14 mouse cellular contexts compared by ENCODE assay signal in genomic region chr11:79059850-79060249, GRCm38 (mm10).
DNase-seq lines count a peak whose midpoint lies in the region; ATAC-seq and TF ChIP-seq lines count a peak whose summit lies in the region.
"Had no signal": no experiment of that assay in that cellular context is flagged by ENCODE, and none has a peak within 500 bp of the region (broad histone marks: within the 10 kb centered on the region; RNA-seq: fewer than 3 reads in every experiment).

No protein-coding gene starts in this region.

- TF ChIP-seq CTCF in heart, adult 2 months (IDR thresholded peaks at IDR 0.05): no peak
- TF ChIP-seq CTCF in layer of hippocampus, adult 2 months (conservative IDR thresholded peaks at IDR 0.05): no peak
- no peak for TF ChIP-seq CTCF in MEL (IDR thresholded peaks at IDR 0.05 in 2 of 3, conservative IDR thresholded peaks at IDR 0.05 in 1 of 3; ENCODE audit: control insufficient read depth in 1 of 3, insufficient read depth in 1 of 3, low read depth in 2 of 3, low read length in 3 of 3, poor library complexity in 1 of 3, severe bottlenecking in 1 of 3)

- H3K79me2 ChIP-seq in heart, adult 2 months (replicated peaks; ENCODE audit: control insufficient read depth, insufficient read depth, low read length): no peaks in the 10 kb centered on the region
- no peaks in the 10 kb centered on the region for H3K79me2 ChIP-seq in MEL (ENCODE audit: control insufficient read depth, insufficient read depth, low read length, poor library complexity)
- H3K79me2 ChIP-seq in myocyte (ENCODE audit: control insufficient read depth, insufficient read depth): no peaks in the 10 kb centered on the region

- H3K4me3 ChIP-seq in heart, adult 2 months: no peak overlapping the region
- H3K4me3 ChIP-seq in layer of hippocampus, adult 2 months: no peak overlapping the region
- H3K4me3 ChIP-seq in MEL (ENCODE audit: control insufficient read depth in 1 of 2, insufficient read depth in 1 of 2, low read depth in 2 of 2, low read length in 2 of 2) (no peak overlapping the region), myocyte (peak overlapping the region; percentile 3)
- no peak overlapping the region for H3K4me3 ChIP-seq in midbrain, embryonic 15.5 days
- H3K4me3 ChIP-seq: hindbrain, embryonic 15.5 days; limb, embryonic 10.5 days had no signal

- no peak for ATAC-seq in midbrain, embryonic 15.5 days (replicated peaks)

- TF ChIP-seq RAD21 in MEL (IDR thresholded peaks at IDR 0.05; ENCODE audit: low read depth, low read length): no peak

- TF ChIP-seq POLR2A in heart, adult 2 months (IDR thresholded peaks at IDR 0.05; ENCODE audit: insufficient read depth, low read depth, low read length): no peak
- TF ChIP-seq POLR2A in MEL (IDR thresholded peaks at IDR 0.05; ENCODE audit: control insufficient read depth in 1 of 2, insufficient read depth in 1 of 2, low read depth in 1 of 2, low read length in 2 of 2, poor library complexity in 1 of 2) (no peak), myocyte (IDR thresholded peaks at IDR 0.05; ENCODE audit: insufficient read length, low read depth) (no peak)

- H3K4me2 ChIP-seq in myocyte (ENCODE audit: low read depth): peak overlapping the region; percentile 73
- H3K4me2 ChIP-seq in midbrain, embryonic 15.5 days: no peak overlapping the region
- H3K4me2 ChIP-seq: hindbrain, embryonic 15.5 days had no signal

- H3K36me3 ChIP-seq in heart, adult 2 months (ENCODE audit: control insufficient read depth, insufficient read depth, low read length): peaks cover 2% of the 10 kb centered on the region; the same call in 1 of the 2 replicates
- H3K36me3 ChIP-seq in MEL (ENCODE audit: control insufficient read depth in 1 of 2, insufficient read depth in 2 of 2, low read length in 2 of 2) (peaks cover 0 to 22% of the 10 kb centered on the region in 2 experiments; a peak in 2 of 4 replicates), myocyte (ENCODE audit: control insufficient read depth, insufficient read depth) (no peaks in the 10 kb centered on the region)
- H3K36me3 ChIP-seq in midbrain, embryonic 15.5 days (replicated peaks): no peaks in the 10 kb centered on the region
- H3K36me3 ChIP-seq: hindbrain, embryonic 15.5 days; limb, embryonic 10.5 days had no signal

- no peak overlapping the region; the same call in 1 of the 2 replicates for H3K27ac ChIP-seq in heart, adult 2 months
- H3K27ac ChIP-seq in layer of hippocampus, adult 2 months: peak overlapping the region; percentile 46; the same call in 1 of the 2 replicates
- H3K27ac ChIP-seq in MEL (ENCODE audit: control insufficient read depth, low read depth, low read length): no peak overlapping the region
- H3K27ac ChIP-seq in midbrain, embryonic 15.5 days: no peak overlapping the region
- H3K27ac ChIP-seq: hindbrain, embryonic 15.5 days; kidney, postnatal 0 days; limb, embryonic 10.5 days; macrophage had no signal

- no peaks in the 10 kb centered on the region for H3K27me3 ChIP-seq in heart, adult 2 months (ENCODE audit: control insufficient read depth, insufficient read depth, low read length)
- H3K27me3 ChIP-seq in MEL (ENCODE audit: control insufficient read depth in 1 of 2, insufficient read depth in 2 of 2, low read length in 2 of 2) (no peaks in the 10 kb centered on the region), myocyte (ENCODE audit: control insufficient read depth, insufficient read depth, insufficient read length) (no peaks in the 10 kb centered on the region)
- no peaks in the 10 kb centered on the region for H3K27me3 ChIP-seq in midbrain, embryonic 15.5 days (replicated peaks)
- H3K27me3 ChIP-seq: hindbrain, embryonic 15.5 days had no signal

- no peaks in the 10 kb centered on the region for H3K9me3 ChIP-seq in MEL (replicated peaks; ENCODE audit: insufficient read depth, low read length)
- H3K9me3 ChIP-seq in midbrain, embryonic 15.5 days: no peaks in the 10 kb centered on the region
- H3K9me3 ChIP-seq: hindbrain, embryonic 15.5 days; limb, embryonic 10.5 days had no signal

- H3ac ChIP-seq in myocyte (ENCODE audit: control insufficient read depth, insufficient read length): no peak overlapping the region

- H3K4me1 ChIP-seq in heart, adult 2 months (ENCODE audit: control insufficient read depth, insufficient read depth, low read length): peaks cover 27% of the 10 kb centered on the region
- peaks cover 19 to 25% of the 10 kb centered on the region in 2 experiments for H3K4me1 ChIP-seq in MEL (ENCODE audit: control insufficient read depth in 1 of 2, insufficient read depth in 2 of 2, low read length in 2 of 2)
- peaks cover 10% of the 10 kb centered on the region; the same call in 1 of the 2 replicates for H3K4me1 ChIP-seq in midbrain, embryonic 15.5 days

- WGBS in heart, adult 2 months: 36% methylated on average over 5 of the region's 5 CpGs
- 87% methylated on average over 5 of the region's 5 CpGs for WGBS in midbrain, embryonic 15.5 days

- no peak for TF ChIP-seq EP300 in heart, adult 2 months (IDR thresholded peaks at IDR 0.05; ENCODE audit: insufficient read depth, low read depth, low read length)
- TF ChIP-seq EP300 in MEL (IDR thresholded peaks at IDR 0.05; ENCODE audit: low read depth in 1 of 2, low read length in 2 of 2): 0 out of 4 replicates have a peak, but pooled peaks of 1 of the 2 experiments have one; percentile 15

- no peak overlapping the region for H3K9ac ChIP-seq in heart, adult 2 months (ENCODE audit: low read depth, low read length)
- H3K9ac ChIP-seq in MEL (ENCODE audit: control insufficient read depth, low read depth, low read length, poor library complexity, severe bottlenecking): no peak overlapping the region
- no peak overlapping the region for H3K9ac ChIP-seq in midbrain, embryonic 15.5 days
- H3K9ac ChIP-seq: hindbrain, embryonic 15.5 days had no signal

- intact Hi-C loops in heart, adult 2 months (cut with DNase I): no loop called here

- DNase-seq in heart, adult 11 months: peak; percentile 91
- DNase-seq in heart, adult 2 months: no peak
- DNase-seq in layer of hippocampus, adult 2 months (ENCODE audit: low spot score in 2 of 2): no peak
- no peak for DNase-seq in layer of hippocampus, adult 9-10 months (ENCODE audit: low spot score)
- no peak for DNase-seq in MEL (ENCODE audit: low read depth, low spot score)
- DNase-seq in cerebellum, adult 9-11 months: no peak
- DNase-seq: cerebellum, adult 18-20 months; lung, adult 18-20 months had no signal

TF ChIP-seq in MEL, 35 proteins besides CTCF, POLR2A, EP300 and RAD21:
- TF ChIP-seq MEF2A (IDR thresholded peaks at IDR 0.05; ENCODE audit: extremely low read depth, insufficient replicate concordance, low read depth, low read length, poor library complexity, severe bottlenecking) (no peak), GATA1 (IDR thresholded peaks at IDR 0.05; ENCODE audit: low read depth, low read length) (0 out of 2 replicates have a peak, but pooled peaks have one; percentile 13)

TF ChIP-seq in myocyte, 11 proteins besides CTCF, POLR2A, EP300 and RAD21:
- TF ChIP-seq REST (IDR thresholded peaks at IDR 0.05; ENCODE audit: insufficient read depth, insufficient read length): no peak
- no peak for TF ChIP-seq MAX (IDR thresholded peaks at IDR 0.05; ENCODE audit: low read depth)
- peak in 2 of 3 experiments; percentile 81 to 93 for TF ChIP-seq MYOD1 (IDR thresholded peaks at IDR 0.05; ENCODE audit: control insufficient read depth in 1 of 3, insufficient read length in 2 of 3, low read depth in 2 of 3)
- TF ChIP-seq CEBPB (IDR thresholded peaks at IDR 0.05; ENCODE audit: insufficient read depth, poor library complexity, severe bottlenecking): no peak
- TF ChIP-seq SRF (IDR thresholded peaks at IDR 0.05; ENCODE audit: control insufficient read depth, insufficient read length, low read depth): no peak
- peak; percentile 54 to 90 (median 66) for TF ChIP-seq MYOG (IDR thresholded peaks at IDR 0.05; ENCODE audit: control insufficient read depth in 1 of 3, insufficient read depth in 1 of 3, insufficient read length in 2 of 3, low read depth in 2 of 3)
